Mouse (Mus musculus) embryo, embryonic 9.5 days (tissue): ENCODE data around the gene Klhl24.
"Not testable (repeated sequence)": the region's sequence is repeated elsewhere in the genome, so short reads cannot be mapped to it uniquely, and the experiment has no call there.

ENCODE experiments used
- DNase-seq: peaks from one replicate; pipeline ENCODE4 v3.0.0-alpha.2; 2017; ENCODE audit errors: extremely low spot score

Gene Klhl24

GRCm38 (mm10) chr16:20097069-20097710 is at the start of gene Klhl24:
Gene Klhl24 (plus strand): TSS chr16:20097542.
- peak; percentile 90 for DNase-seq

- DNase-seq, result no peak
Measured at GRCm38 (mm10) chr16:20052655-20053054, 44.7 kb upstream of the Klhl24 start.

- no peak for DNase-seq
Measured at GRCm38 (mm10) chr16:20072770-20073169, 24.6 kb upstream of the Klhl24 start.

GRCm38 (mm10) chr16:20076675-20077074 is 20.7 kb upstream of the Klhl24 start:
- no peak for DNase-seq

GRCm38 (mm10) chr16:20080271-20080670 is 17.1 kb upstream of the Klhl24 start:
- DNase-seq, result no peak

GRCm38 (mm10) chr16:20084623-20085022 is 12.7 kb upstream of the Klhl24 start:
- DNase-seq, result no peak

GRCm38 (mm10) chr16:20085250-20085905 is 12.0 kb upstream of the Klhl24 start:
- DNase-seq, result no peak

GRCm38 (mm10) chr16:20086976-20087375 is 10.4 kb upstream of the Klhl24 start:
- DNase-seq, result no peak

- no peak for DNase-seq
Measured at GRCm38 (mm10) chr16:20089636-20090035, 7.7 kb upstream of the Klhl24 start.

- peak; percentile 17 for DNase-seq
Measured at GRCm38 (mm10) chr16:20090921-20091575, 6.3 kb upstream of the Klhl24 start.

GRCm38 (mm10) chr16:20095966-20096365 is 1.4 kb upstream of the Klhl24 start:
- DNase-seq, result no peak

GRCm38 (mm10) chr16:20097711-20098374 is 501 bp downstream of the Klhl24 start:
- DNase-seq, result peak; percentile 95

- DNase-seq, result no peak
Measured at GRCm38 (mm10) chr16:20098375-20098727, 1.0 kb downstream of the Klhl24 start.

- no peak for DNase-seq
Measured at GRCm38 (mm10) chr16:20098866-20099629, 1.7 kb downstream of the Klhl24 start.

- DNase-seq, result no peak
Measured at GRCm38 (mm10) chr16:20106996-20107395, 9.7 kb downstream of the Klhl24 start.

- DNase-seq, result no peak
Measured at GRCm38 (mm10) chr16:20108961-20109360, 11.6 kb downstream of the Klhl24 start.

- DNase-seq, result no peak
Measured at GRCm38 (mm10) chr16:20112649-20113048, 15.3 kb downstream of the Klhl24 start.

- no peak for DNase-seq
Measured at GRCm38 (mm10) chr16:20116069-20116468, 18.7 kb downstream of the Klhl24 start.

- not testable (repeated sequence) for DNase-seq
Measured at GRCm38 (mm10) chr16:20126319-20126883, 29.1 kb downstream of the Klhl24 start.

- DNase-seq, result no peak
Measured at GRCm38 (mm10) chr16:20130397-20130796, 33.1 kb downstream of the Klhl24 start.

- DNase-seq, result peak; percentile 90
Measured at GRCm38 (mm10) chr16:20140772-20141531, 43.6 kb downstream of the Klhl24 start, which contains the start of gene Yeats2. Gene Yeats2 (plus strand): TSS chr16:20141063.
